Comparison of ENCODE assay signal across 8 mouse cellular contexts in the genomic region with DNA sequence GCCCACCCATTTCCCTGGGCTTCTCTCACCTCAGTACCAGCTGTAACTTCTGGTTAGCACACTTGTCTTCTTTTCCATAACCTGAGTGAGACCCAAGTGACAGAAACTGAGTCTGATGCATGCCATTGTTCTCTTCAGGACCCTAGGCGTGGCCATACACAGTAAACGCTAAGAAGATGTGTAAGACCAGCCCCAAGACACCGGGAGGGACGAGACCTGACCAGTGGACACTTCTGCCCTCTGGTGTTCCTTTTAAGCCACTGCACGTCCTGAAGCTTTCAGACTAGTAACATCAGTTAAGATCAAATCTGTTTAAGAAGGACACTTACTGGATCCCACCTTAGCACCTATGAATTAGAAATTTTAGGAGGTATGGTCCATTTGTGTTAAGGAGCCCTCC. TPM values are rescaled to one million over a fixed set of nuclear protein-coding genes. Genes with fewer than 3 reads are reported as not detected.
DNase-seq lines count a peak whose midpoint lies in the region; ATAC-seq and TF ChIP-seq lines count a peak whose summit lies in the region.
"Had no signal": no experiment of that assay in that cellular context is flagged by ENCODE, and none has a peak within 500 bp of the region (broad histone marks: within the 10 kb centered on the region; RNA-seq: fewer than 3 reads in every experiment).

No protein-coding gene starts in this region.

- peak; percentile 94 for TF ChIP-seq CTCF in ES-Bruce4 (IDR thresholded peaks at IDR 0.05; ENCODE audit: low read depth, low read length)
- peak; percentile 97 for TF ChIP-seq CTCF in layer of hippocampus, adult 2 months (conservative IDR thresholded peaks at IDR 0.05)

- peak; percentile 90 for ATAC-seq in megakaryocyte progenitor cell, adult 5-6 weeks (replicated peaks; ENCODE audit: poor library complexity)

- H3K36me3 ChIP-seq in ES-Bruce4 (ENCODE audit: control insufficient read depth, insufficient read depth, low read length, poor library complexity, severe bottlenecking) = no peaks in the 10 kb centered on the region
- H3K36me3 ChIP-seq: stomach, embryonic 15.5 days had no signal

- no peak overlapping the region for H3K9ac ChIP-seq in ES-Bruce4 (ENCODE audit: low read depth, poor library complexity, severe bottlenecking)
- H3K9ac ChIP-seq: stomach, embryonic 15.5 days had no signal

- DNase-seq in B cell, adult 2 months = peak; percentile 26
- peak; percentile 70 to 82 for DNase-seq in cerebellum, postnatal 25 days
- peak; percentile 65 for DNase-seq in gastrocnemius, postnatal 10 days
- DNase-seq in layer of hippocampus, adult 2 months (ENCODE audit: low spot score in 2 of 2) = peak; percentile 67 to 78
- DNase-seq in right cerebral cortex, postnatal 10 days (ENCODE audit: low spot score in 2 of 2) = peak; percentile 82 to 87

- H3K4me3 ChIP-seq in ES-Bruce4 (ENCODE audit: low read depth, low read length) = no peak overlapping the region
- H3K4me3 ChIP-seq in layer of hippocampus, adult 2 months = no peak overlapping the region
- H3K4me3 ChIP-seq: stomach, embryonic 15.5 days had no signal

- TF ChIP-seq EP300 in ES-Bruce4 (IDR thresholded peaks at IDR 0.05; ENCODE audit: insufficient read depth, low read depth, low read length) = no peak

- H3K27ac ChIP-seq in ES-Bruce4 (ENCODE audit: insufficient read depth, low read length) = no peak overlapping the region
- no peak overlapping the region for H3K27ac ChIP-seq in layer of hippocampus, adult 2 months
- H3K27ac ChIP-seq: stomach, embryonic 15.5 days had no signal

- no peaks in the 10 kb centered on the region for H3K4me1 ChIP-seq in ES-Bruce4 (ENCODE audit: control insufficient read depth, insufficient read depth, low read length)

- no peaks in the 10 kb centered on the region for H3K9me3 ChIP-seq in ES-Bruce4 (replicated peaks; ENCODE audit: control insufficient read depth, insufficient read depth, low read length, poor library complexity, severe bottlenecking)
- H3K9me3 ChIP-seq: stomach, embryonic 15.5 days had no signal

- H3K27me3 ChIP-seq in ES-Bruce4 (ENCODE audit: control insufficient read depth, insufficient read depth, low read length, poor library complexity, severe bottlenecking) = no peaks in the 10 kb centered on the region
- H3K27me3 ChIP-seq: stomach, embryonic 15.5 days had no signal

- TF ChIP-seq POLR2A in ES-Bruce4 (IDR thresholded peaks at IDR 0.05; ENCODE audit: insufficient read depth, low read length) = no peak

RNA-seq across cellular contexts. Expression of gene Serpinh1, which starts 12.0 kb away (rescaled TPM):
- polyA plus RNA-seq in ES-Bruce4 (2011; ENCODE audit: insufficient read depth, insufficient read length, low read depth, missing spikeins) = 211 and 229 TPM in 2 replicates
- 100 to 1,000 TPM; 292 to 416 TPM for total RNA-seq in gastrocnemius, postnatal 10 days (2021)
- total RNA-seq in layer of hippocampus, adult 2 months (2021) = 10 to 100 TPM; 20.7 to 21.1 TPM
- total RNA-seq in megakaryocyte progenitor cell, adult 5-6 weeks (2015) = 0.05 TPM in 1 of 2 replicates, not detected in the other
- not detected in 2 replicates for total RNA-seq in megakaryocyte progenitor cell, adult 5-6 weeks (2017)

RNA-seq across cellular contexts. Expression of gene Gdpd5, which starts 16.1 kb away (rescaled TPM):
- 5.9 and 8.4 TPM in 2 replicates for polyA plus RNA-seq in ES-Bruce4 (2011; ENCODE audit: insufficient read depth, insufficient read length, low read depth, missing spikeins)
- total RNA-seq in gastrocnemius, postnatal 10 days (2021) = 1 to 10 TPM; 8.2 to 9.8 TPM
- 10 to 100 TPM; 20.8 to 24.3 TPM for total RNA-seq in layer of hippocampus, adult 2 months (2021)
- 0.10 TPM in 1 of 2 replicates, not detected in the other for total RNA-seq in megakaryocyte progenitor cell, adult 5-6 weeks (2015)
- 0.08 TPM in 1 of 2 replicates, not detected in the other for total RNA-seq in megakaryocyte progenitor cell, adult 5-6 weeks (2017)

Comparison
In these comparisons a context has a peak if more than half of its experiments do, and no peak if none do; other contexts are left out.
1. DNase-seq: peak in every context shown above with its lines; median percentile 84 in right cerebral cortex, postnatal 10 days; 76 in cerebellum, postnatal 25 days; 72 in layer of hippocampus, adult 2 months; 65 in gastrocnemius, postnatal 10 days; 26 in B cell, adult 2 months.
2. RNA of gene Serpinh1, which starts 12.0 kb away (total RNA-seq): 292 to 416 TPM in gastrocnemius, postnatal 10 days and 20.7 to 21.1 TPM in layer of hippocampus, adult 2 months; 0.05 TPM in megakaryocyte progenitor cell, adult 5-6 weeks; every median in the first group is over 10 times any median in the second.
3. RNA of gene Gdpd5, which starts 16.1 kb away (total RNA-seq): 20.8 to 24.3 TPM in layer of hippocampus, adult 2 months and 8.2 to 9.8 TPM in gastrocnemius, postnatal 10 days; 0.08 to 0.10 TPM in megakaryocyte progenitor cell, adult 5-6 weeks; every median in the first group is over 4 times any median in the second.